Mouse (Mus musculus) megakaryocyte, embryonic 14.5 days (primary cell): ENCODE measurements at regions not wholly inside any gene's neighbourhood (a gene's known extent, or its start where the extent isn't known, plus 50 kb on each side); places are given as distances from the start of the nearest gene placed in this dataset.

ENCODE experiments used
- H3K27me3 ChIP-seq: replicated peaks from 2 replicates; pipeline ENCODE3; 2012; ENCODE audit warnings: inconsistent platforms
- H3K36me3 ChIP-seq: replicated peaks from 2 replicates; pipeline ENCODE3; 2012; ENCODE audit warnings: low read length, inconsistent platforms, mixed read lengths
- H3K4me1 ChIP-seq: 2 replicates; pipeline ENCODE4 v1.6.1; 2012; ENCODE audit warnings: inconsistent platforms
- H3K4me3 ChIP-seq: replicated peaks from 2 replicates; pipeline ENCODE3; 2012; ENCODE audit warnings: moderate library complexity, mild to moderate bottlenecking, inconsistent platforms
- H3K9me3 ChIP-seq: 2 replicates; pipeline ENCODE4 v1.6.1; 2012; ENCODE audit warnings: inconsistent platforms
- FLI1 ChIP-seq: IDR thresholded peaks from 2 replicates; pipeline ENCODE4 v1.6.1; 2012; ENCODE audit warnings: low read length, inconsistent platforms, mixed read lengths
- GATA1 ChIP-seq: IDR thresholded peaks from 3 replicates; pipeline ENCODE4 v1.6.1; 2012; ENCODE audit warnings: mixed read lengths, low read length, inconsistent platforms, borderline replicate concordance

DNA sequence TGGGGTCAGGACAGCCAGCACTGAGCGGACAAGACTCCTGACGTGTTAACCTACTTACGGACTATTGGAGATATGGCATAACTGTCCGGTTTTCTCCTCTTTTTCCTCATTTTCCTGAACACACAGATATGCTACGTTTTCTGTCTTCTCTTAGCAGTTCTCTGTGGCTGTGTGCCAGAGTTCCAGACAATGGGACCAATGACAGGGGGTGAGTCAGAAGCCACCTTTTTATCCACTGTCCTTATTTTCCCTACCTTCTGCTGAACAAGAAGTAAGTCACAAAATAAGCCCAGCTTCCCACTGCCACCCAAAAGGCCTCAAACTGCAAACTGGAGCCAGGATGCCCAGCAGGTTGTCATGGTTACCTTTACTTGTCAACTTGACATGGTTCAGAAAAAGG, 353.6 kb downstream of the Tns1 start:
- H3K36me3 ChIP-seq: no peaks in the 10 kb centered on the region

DNA sequence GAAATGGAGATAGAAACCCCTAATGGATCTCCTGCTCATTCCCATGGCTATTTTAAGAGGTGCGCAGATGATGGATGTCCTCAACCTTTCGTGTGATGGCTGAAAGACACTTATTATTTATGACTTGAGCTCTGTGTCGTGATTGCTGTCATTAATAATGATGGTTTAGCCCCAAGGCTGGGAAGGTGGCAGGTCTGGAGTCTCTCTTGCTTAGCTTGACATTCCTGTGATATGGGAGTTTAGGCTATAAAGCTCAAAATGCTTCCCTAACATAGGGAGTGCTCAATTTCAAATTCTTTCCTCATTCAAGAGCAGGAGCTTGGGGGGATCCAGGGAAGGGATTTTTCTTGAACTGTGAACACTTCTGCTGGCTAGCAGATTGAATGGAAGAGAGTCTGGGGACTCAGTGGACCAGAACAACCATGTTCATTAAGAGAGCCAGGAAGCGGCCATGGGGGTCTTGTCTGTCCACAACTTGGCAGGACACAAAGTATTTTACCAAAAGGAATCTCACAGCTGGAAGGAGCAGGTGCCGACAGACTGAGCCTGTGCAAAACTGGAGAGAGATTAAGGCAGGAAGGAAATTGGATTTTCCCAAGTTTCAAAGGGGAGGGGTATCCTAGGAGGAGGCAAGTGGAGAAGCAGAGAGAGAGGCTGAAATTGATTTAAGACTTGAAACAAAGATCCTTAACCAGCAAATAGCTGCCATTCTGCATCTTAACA, 359.5 kb downstream of the Tns1 start:
- no peaks in the 10 kb centered on the region for H3K36me3 ChIP-seq
- no peaks in the 10 kb centered on the region for H3K27me3 ChIP-seq
- no peaks in the 10 kb centered on the region for H3K9me3 ChIP-seq
- H3K4me1 ChIP-seq: no peaks in the 10 kb centered on the region
- H3K4me3 ChIP-seq: no peak overlapping the region
- no peak for TF ChIP-seq FLI1
- no peak for TF ChIP-seq GATA1

More for the DNA sequence above, 353.6 kb downstream of the Tns1 start:
- Histone ChIP-seq H3K4me3 (no peak overlapping the region), H3K4me1 (no peaks in the 10 kb centered on the region), H3K9me3 (no peaks in the 10 kb centered on the region), H3K27me3 (no peaks in the 10 kb centered on the region)
- TF ChIP-seq GATA1 (no peak), FLI1 (no peak)

DNA sequence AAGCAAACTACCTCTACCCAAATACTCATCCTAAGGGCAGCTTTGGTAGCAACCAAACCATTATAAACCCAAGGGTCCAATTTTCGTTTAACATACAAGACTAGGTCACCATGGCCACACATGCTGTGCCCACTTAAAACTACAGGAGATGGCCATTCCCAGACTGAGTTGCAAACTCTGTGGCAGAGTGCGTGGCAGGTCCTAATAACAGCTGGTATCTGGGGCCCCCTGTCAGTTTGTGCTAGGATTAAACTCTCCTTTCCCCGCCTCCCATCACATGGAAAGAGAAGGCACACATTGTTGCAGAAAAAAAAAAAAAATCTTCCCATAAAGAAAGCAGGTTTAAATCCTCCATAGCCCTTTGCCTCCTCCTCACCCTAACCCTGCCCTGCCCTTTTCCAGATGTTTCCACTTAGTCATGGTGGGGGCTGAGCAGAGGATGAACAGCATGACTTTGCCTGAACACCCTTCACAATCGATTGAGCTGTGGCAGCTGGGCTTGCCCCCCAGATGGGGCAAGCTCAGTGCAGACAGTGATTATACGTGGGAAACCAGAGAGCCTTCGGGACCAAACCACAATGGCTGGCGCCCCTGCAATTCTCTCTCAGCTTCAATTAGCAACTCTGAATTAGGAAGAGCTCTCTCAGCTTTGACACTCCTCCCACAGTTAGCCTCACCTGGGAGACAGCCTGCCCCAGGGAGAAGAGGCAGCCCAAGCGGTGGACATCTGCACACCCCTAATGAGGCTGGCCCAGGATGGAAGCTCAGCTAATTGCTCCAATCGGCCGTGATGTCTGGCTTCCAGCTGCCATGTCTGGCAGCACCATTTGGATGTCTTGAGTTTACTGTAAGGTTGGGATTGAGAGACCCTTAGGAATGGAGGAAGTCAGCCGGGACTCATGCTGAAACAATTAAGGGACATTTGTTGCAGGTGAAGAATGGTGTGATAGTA, 365.9 kb downstream of the Tns1 start:
- H3K27me3 ChIP-seq: no peaks in the 10 kb centered on the region

DNA sequence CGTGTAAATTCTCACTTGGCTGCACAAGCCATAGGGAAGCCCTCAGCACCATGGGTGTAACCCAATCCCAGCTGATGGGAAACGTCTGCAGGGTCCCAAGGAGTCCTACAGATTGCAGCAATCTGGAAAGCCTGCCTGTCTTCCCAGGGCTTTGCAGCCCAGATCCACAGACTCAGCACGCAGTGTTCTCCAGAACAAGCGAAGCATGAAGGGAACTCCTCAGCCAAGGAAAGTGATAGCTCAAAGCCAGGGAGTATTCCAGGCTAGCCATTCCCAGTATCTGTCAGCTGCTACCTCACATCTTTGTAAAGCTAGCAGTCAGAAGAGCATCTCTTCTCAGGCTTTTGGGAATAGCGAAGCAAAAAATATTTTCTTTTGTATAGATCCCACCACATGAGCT, 368.5 kb downstream of the Tns1 start:
- TF ChIP-seq FLI1 (no peak), GATA1 (no peak)
- Histone ChIP-seq H3K4me3 (no peak overlapping the region), H3K36me3 (no peaks in the 10 kb centered on the region), H3K9me3 (no peaks in the 10 kb centered on the region), H3K4me1 (no peaks in the 10 kb centered on the region), H3K27me3 (no peaks in the 10 kb centered on the region)

More for the DNA sequence above, 365.9 kb downstream of the Tns1 start:
- H3K4me3 ChIP-seq: no peak overlapping the region
- H3K9me3 ChIP-seq: no peaks in the 10 kb centered on the region
- H3K36me3 ChIP-seq: no peaks in the 10 kb centered on the region
- H3K4me1 ChIP-seq: no peaks in the 10 kb centered on the region
- TF ChIP-seq GATA1: no peak
- no peak for TF ChIP-seq FLI1

DNA sequence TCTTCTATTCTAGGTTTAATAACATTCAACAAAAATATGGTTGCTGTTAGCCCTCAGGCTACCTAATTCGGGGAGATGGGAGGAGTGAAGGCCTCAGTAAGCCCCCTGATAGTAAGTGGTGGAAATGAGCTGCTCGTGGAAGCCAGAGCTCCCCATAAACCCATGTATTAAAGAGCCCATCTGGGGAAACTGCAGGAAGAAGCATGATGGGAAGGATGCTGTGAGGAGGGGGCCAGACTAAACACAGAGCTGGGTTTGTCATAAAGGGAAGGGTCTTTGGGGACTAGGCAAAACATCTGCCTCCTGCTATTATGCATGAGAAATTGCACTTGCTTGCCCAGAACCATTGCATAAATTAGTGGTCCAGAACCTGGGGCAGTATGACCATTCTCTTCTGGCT, 369.3 kb downstream of the Tns1 start:
- H3K4me3 ChIP-seq: no peak overlapping the region
- H3K9me3 ChIP-seq: no peaks in the 10 kb centered on the region
- TF ChIP-seq GATA1 (no peak), FLI1 (no peak)
- no peaks in the 10 kb centered on the region for H3K27me3 ChIP-seq
- no peaks in the 10 kb centered on the region for H3K4me1 ChIP-seq
- no peaks in the 10 kb centered on the region for H3K36me3 ChIP-seq

DNA sequence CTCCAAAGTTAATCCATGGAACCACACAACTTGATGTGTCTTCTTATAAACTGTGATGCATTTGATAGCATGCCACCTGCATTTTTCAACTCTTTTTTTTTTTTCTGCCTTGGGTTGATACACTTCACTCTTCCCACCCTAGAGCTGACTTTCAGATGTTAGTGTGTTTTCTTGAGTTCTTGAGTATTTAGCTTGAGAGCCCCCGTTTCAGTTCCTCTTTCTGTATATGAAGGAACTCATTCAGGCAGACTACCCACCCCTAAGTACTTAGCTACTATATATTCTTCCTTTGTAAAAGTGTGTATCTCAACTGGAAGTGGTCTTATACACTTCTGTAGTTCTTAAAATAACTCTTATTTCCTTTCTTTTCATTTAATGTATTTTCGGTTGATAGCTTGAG, 371.1 kb downstream of the Tns1 start:
- H3K27me3 ChIP-seq: no peaks in the 10 kb centered on the region
- no peak overlapping the region for H3K4me3 ChIP-seq
- no peaks in the 10 kb centered on the region for H3K4me1 ChIP-seq
- no peaks in the 10 kb centered on the region for H3K9me3 ChIP-seq
- TF ChIP-seq GATA1 (no peak), FLI1 (no peak)
- H3K36me3 ChIP-seq: no peaks in the 10 kb centered on the region

DNA sequence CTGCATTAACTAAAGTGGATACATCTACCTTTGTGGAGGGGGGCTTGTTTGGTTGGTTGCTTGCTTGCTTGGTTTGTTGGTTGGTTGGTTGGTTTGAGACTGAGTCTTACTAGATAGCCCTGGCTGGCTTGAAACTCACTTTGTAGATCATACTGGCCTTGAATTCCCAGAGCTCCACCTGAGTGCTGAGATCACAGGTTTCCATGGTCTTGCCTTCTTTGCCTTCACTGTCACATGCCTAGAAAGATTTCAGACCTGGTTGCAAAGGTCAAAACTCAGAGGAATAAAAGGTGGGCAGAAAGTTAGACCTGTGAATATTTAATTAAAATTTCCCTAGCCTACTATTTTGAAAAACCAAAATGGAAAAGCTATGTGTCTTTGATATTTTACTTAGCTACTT, 375.5 kb downstream of the Tns1 start:
- H3K27me3 ChIP-seq: no peaks in the 10 kb centered on the region
- no peak for TF ChIP-seq GATA1
- TF ChIP-seq FLI1: no peak
- no peaks in the 10 kb centered on the region for H3K4me1 ChIP-seq
- no peaks in the 10 kb centered on the region for H3K9me3 ChIP-seq
- no peak overlapping the region for H3K4me3 ChIP-seq
- H3K36me3 ChIP-seq: no peaks in the 10 kb centered on the region

DNA sequence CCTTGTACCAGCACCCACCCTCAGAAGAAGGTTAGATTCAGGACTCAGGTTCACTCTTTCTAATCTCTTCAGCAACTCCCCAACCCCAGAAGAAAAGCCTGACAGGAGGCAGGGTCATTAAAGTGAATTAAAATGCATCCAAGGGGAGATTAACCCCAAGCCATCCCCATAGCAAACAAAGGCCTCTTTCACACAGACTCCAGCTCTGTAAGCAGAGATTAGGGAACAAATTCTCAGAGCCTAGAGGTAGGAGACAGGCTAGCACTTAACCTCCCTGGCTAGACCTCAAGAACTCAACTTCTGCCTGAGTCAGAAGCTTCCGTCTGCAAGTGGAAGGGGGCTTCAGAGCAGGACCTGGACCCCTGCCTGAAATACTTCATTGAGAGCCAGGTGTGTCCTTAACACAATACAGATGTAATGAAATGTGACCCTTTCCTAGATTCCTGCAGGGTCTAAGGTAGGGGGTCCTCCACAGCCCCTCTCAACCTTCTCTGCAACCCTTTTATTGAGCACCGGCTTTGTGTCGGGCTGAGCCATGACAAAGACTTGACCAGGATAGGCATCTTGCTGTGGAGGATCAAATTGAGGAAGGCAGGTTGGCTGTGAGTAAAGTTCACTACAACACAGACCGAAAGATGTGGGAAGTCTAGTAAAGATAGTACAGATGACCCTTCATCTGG, 379.6 kb downstream of the Tns1 start:
- H3K4me1 ChIP-seq: no peaks in the 10 kb centered on the region
- no peaks in the 10 kb centered on the region for H3K36me3 ChIP-seq
- H3K9me3 ChIP-seq: no peaks in the 10 kb centered on the region
- H3K27me3 ChIP-seq: no peaks in the 10 kb centered on the region
- no peak for TF ChIP-seq GATA1
- no peak for TF ChIP-seq FLI1
- H3K4me3 ChIP-seq: no peak overlapping the region

DNA sequence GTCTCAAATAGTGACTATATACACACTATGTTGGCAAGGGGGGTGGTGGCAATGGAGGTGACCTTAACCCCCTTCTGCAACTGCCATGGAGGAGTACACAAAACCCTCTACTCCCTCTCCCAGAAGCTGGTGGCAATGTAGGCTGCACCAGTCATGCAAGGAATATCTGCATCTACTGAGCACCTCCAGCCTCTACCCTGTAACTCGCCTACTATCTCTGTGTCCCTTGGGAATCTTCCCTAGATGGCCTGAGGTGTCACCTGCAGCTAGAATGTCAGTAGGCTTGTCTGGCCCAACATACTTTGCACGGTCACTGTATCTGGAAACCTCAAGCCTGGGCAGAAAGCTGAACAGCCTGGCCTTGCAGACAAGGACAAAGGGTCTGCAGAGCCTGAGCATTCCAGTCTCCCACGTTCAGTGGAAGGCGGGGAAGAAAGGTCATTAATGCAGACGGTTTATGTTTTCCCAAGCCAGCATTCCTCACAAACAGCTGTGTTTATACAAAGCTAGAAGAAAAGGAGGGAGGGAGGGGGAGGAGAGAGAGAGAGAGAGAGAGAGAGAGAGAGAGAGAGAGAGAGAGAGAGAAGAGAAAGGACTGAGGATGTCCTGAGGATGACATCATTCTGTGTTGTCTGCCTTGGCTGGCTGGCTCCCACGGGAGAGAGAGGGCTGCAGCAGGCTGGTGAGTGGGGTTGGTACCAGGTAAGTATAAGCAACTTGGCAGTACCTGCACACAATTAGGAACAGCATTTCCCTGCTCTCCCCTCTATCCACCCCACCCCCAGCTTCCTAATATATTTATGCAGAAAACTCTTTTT, 380.3 kb downstream of the Tns1 start:
- no peak for TF ChIP-seq FLI1
- TF ChIP-seq GATA1: no peak
- Histone ChIP-seq H3K4me3 (no peak overlapping the region), H3K9me3 (no peaks in the 10 kb centered on the region), H3K4me1 (no peaks in the 10 kb centered on the region), H3K27me3 (no peaks in the 10 kb centered on the region), H3K36me3 (no peaks in the 10 kb centered on the region)
